Mouse (Mus musculus) spleen, postnatal 14 days (tissue): ENCODE data around the gene Nxpe5.
A peak's percentile ranks its signal among the peaks of the same experiment; 100 is the strongest.
"Not testable (repeated sequence)": the region's sequence is repeated elsewhere in the genome, so short reads cannot be mapped to it uniquely, and the experiment has no call there.

Experiments
- DNase-seq, 2 experiments: peaks; one replicate each; pipeline ENCODE4 v3.0.0; 2021 to 2022; ENCODE audit warnings: low spot score in 2 of 2

Gene Nxpe5

DNA sequence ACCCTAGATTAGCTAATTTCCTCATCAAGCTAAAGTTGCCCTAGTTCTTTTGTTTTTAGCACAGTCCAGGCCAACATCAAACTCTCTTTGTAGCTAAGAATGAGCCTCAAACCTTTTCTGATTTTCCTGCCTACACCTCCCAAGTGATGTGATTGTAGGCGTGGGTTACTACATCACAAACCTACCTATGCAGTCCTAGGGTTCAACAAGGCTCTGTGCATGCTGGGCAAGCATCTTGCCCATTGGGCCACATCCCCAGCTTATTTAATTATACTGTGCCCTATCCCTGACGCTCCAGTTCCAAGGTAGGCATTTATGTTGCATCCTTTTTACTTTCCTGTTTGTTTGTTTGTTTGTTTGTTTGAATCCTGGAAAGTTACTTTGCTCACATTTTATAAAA, at the start of gene Nxpe5:
TSS of gene Nxpe5 (plus strand) at position 199 of the 400 bp plus-strand sequence.
- no peak for DNase-seq

DNA sequence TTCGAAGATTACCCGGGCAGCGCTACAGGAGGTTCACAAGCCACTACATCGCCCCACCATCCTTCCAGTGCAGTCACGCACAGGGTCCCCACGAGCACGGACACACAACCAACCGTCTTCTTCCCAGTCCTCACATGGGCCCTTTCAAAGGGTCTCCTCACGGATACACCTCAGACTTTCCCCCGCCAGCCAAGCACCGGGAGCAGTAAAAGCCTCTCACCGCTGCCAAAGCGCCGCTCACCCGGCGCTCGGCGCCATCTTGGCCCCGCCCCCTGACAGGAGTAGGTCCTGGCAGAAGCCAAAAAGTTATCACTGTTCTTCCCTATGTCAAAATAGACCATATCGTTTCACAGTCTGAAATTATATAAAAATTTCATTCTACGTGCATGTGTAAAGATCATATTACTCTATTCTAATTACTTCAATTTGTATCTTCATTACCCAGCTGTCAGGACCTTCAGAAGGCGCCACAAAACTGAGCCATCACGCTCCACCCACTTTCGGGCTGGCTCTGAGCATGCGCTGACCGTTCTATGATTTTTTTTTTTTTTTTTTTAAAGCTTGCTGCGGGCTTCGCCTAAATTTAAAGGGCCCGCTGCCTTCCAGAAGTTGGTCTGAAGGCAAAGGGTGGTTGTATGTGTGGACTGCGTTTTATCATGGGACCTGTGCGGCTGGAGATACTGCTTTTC, 38.6 kb upstream of the Nxpe5 start, which contains the start of the genes Taf6 and Cnpy4:
TSS of gene Taf6 (minus strand) at position 502 of the 689 bp plus-strand sequence.
TSS of gene Cnpy4 (plus strand) at position 536 of the 689 bp plus-strand sequence.
- peak; percentile 67 to 76 for DNase-seq

DNA sequence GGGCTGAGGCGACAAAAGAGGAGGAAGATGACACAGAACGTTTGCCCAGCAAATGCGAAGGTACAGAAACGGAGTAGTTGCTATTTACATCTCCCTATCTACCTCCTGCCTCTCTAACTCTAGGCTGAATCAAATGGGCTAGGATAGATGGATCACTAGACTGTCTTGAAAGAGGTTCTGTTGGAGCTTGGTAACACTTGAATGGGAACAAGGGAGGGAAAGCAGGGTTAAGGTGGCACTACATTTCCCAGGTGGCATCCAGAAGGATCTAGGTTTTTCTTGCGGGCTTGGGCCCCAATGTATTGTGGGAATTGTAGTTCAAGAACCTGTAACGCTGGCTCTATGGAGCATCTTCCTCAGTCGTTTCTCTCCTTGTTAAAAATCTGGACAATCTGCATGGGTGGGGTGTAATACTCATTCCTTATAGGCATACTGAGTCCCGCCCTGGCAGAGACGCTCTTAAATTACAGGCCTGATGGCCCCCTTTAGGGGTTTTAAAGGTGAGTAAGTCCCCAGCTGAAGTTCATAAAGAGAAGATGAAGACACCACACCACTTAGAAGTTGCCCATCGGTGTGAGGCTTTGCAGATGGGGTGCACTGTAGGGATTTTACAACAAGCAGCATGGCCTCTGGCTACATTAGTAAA, 37.9 kb upstream of the Nxpe5 start:
- peak in 1 of 2 experiments; percentile 38 for DNase-seq

DNA sequence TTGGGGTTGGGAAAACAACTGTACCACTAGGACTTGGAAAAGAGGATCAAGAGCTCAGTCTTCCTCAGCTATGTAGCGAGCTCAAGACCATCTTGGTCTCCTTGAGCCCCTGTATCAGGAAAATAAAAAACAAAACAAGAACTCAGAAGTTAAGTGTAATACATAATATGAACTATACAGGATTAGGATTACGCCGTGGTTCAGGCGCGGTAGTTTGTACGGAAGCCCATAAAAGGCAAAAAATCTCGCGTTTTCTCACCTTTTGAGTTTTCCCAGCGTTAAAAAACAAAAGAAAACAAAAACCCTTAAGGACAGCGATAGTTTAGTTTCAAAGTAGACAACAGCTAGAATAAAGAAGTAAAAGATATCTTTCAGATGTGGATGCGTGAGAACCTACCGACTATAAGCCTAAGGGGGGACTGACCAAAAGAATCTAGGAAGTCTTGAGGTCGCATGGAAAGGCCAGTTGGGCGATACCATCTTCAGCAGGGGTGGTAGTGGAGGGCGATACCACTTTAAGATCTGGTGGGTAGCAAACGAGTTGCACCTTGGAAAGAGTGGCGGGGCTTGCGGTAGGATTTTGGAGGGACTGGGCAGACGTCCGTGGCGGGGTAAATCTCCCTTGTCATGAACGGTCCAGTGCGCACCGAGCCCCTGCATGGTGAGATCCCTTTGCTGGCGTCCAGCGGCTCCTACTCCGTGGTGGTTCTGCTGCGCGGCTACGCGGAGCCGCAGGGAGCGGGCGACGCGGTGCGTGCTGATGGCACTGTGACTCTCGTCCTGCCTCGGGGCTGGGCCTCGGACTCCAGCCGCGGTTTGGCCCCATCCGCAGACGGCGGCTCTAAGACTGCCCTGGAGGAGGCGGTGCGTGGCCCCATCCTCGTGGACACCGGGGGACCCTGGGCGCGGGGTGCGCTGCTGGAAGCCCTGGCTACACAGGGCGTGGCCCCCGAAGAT, 31.6 kb upstream of the Nxpe5 start, which contains the start of gene Mblac1:
TSS of gene Mblac1 (plus strand) at position 544 of the 957 bp plus-strand sequence.
- peak; percentile 71 to 72 for DNase-seq

DNA sequence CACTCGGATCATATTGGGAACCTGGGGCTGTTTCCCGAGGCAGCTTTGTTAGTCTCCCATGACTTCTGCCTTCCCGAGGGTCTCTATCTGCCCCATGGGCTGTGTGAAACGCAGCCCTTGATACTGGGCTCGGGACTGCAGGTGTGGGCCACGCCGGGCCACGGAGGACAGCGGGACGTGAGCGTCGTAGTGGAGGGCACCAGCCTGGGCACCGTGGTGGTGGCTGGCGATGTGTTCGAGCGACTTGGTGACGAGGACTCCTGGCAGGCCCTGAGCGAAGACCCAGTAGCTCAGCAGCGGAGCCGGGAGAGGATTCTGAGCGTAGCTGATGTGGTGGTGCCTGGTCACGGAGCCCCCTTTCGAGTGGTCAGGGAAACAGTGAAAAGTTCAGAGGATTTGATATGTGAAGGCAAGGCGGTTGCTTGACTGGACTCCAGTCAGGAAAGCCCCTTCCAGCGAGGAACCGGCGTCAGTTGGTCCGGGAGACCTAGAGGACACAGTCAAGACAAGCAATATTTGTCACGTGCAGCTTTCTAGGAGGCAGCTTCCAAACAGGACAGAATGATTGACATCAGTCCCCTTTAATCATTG, 30.8 kb upstream of the Nxpe5 start:
- no peak for DNase-seq

DNA sequence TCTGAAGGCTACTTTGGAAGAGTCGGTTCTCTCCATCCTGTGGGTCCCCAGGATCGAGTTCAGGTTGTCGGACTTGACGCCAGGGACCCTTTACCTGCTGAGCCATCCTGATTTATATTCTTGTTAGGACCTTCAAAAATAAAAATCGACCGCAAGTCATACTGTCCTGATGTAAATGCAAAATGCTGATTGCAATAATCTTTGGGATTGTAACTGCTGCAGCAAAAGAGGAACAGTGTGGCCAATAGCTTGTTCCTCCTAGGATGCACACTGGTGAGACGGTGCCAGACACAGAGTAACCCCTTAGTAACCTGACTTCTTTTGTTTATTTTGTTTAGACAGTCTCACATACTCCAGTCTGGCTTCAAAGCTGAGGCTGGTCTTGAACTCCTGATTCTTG, 30.2 kb upstream of the Nxpe5 start:
- no peak for DNase-seq

DNA sequence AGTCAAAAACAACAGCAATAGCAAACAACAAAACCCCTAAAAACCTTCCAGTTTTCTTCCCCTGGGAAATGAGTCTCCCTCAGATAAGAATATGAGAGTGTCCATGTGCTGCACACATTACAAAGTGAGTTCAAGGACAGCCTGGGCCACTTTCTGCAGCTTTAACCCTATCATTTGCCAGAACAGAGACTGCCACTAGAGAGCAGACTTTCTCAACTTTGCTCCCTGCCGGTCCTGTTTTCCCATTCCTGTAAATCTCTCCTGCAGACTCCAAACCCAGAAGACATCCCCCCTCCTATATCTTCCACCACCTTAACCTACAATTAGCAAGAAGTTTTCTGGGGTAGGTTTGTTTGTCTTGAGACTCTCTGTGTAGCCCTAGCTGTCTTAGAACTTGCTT, 26.1 kb upstream of the Nxpe5 start:
- no peak for DNase-seq

DNA sequence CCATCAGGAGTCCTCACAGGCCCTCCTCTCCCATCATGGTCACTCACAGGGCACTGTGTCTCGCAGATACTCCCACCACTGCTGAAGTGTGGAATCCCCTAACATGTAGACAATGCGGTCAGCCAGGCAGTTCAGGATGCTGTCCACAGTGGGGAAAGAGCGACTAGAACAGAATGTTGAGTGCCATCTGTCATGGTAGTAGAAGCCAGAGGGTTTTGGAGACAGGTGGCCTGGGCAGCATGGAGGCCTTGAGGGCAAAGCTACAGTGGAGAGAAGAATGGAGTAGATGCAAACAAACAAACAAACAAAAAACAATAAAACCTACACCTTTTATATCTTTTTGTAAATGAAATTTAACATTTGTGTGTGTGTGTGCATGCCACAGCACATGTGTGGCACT, 23.6 kb upstream of the Nxpe5 start:
- no peak for DNase-seq

DNA sequence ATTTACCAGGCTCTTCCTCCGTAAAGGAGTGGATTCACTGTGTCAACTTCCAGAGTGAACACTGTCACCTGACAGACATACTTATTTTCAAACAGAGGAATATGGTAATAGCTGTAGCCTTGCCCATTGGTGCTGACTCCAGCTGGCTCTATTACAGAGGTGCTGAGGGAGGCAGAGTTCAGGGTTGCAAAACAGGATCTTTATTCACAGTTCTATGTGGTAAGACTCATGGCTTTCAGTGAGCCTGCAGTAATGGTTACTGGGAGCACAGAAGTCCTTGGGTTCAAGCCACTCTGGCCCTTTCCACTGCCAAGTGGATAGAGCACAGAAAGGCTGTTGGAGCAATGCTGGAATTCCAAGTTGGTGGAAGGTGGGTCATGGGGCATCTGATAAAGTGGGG, 18.4 kb upstream of the Nxpe5 start:
- no peak for DNase-seq

DNA sequence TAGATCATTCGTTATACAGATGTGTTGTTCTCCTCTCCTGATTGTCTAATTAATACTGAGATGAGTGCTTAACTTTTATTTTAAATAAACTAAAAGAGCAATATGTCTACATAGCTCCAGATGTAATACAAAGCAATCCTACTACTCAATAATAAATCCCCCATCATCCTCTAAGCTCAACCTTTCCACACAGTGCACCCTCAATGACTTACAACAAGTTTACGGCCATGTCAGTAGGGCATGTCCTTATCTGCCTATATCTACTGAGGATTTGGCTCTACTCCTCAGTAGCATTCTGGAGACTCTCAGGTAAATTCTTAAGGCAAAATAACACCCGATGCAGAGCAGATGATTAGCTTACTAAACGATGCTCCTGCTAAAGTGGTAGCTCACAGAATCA, 17.8 kb upstream of the Nxpe5 start:
- DNase-seq, result no peak

DNA sequence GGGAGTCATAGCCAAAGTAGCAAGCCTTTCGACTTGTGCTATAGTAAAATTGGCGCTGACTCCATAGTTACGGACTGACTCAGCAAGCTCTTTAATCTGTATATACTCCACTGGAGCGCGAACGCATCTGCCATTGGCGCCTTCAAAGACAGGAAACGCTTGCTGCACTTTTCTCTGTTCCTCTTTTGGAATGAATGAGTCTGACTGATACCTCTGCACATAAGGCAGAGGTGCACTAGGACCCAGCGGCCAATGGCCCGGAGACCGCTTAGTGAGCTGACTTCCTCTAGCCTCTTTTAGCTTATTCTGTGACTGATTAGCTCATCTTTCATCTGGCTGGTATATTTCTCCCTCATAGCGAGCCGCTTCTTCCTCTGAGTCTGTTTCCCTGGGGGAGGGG, 9.1 kb upstream of the Nxpe5 start:
- not testable (repeated sequence) for DNase-seq

DNA sequence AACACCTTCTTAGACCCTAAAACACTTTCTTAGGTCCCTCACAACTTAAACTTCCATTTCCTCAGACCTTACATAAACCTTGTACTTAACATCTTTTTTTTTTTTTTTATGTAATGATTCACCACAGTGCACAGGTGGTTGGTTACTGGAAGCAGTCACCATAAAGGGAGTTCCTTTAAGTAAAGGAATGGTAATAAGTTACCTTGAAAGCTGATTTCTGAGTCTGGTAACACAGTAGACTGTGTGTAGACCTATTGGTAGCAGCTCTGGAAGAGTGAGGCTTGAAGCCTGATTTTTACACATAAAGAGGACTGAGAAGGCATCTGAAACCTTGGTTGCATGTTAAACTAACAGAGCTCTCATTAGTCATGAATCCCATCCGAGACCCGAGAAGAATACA, 5.8 kb upstream of the Nxpe5 start:
- DNase-seq, result no peak

DNA sequence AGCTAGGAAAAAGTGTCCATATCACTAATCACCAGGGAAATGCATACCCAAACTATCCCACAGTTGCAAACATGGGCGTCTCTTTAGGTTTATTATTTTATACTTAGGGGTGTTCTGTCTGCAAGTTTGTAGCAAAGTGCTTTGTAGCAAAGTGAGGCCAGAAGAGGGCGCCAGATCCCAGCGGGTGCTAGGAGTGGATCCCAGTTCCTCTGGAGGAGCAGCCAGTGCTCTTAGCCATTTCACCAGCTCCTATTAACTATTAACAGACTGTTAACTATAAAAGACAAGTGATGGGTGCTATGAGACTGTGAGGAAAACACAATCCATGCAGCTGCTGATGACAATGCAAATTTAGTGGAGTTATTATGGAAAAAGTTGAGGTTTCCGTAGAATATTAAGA, 3.6 kb upstream of the Nxpe5 start:
- DNase-seq, result peak; percentile 73 to 86

DNA sequence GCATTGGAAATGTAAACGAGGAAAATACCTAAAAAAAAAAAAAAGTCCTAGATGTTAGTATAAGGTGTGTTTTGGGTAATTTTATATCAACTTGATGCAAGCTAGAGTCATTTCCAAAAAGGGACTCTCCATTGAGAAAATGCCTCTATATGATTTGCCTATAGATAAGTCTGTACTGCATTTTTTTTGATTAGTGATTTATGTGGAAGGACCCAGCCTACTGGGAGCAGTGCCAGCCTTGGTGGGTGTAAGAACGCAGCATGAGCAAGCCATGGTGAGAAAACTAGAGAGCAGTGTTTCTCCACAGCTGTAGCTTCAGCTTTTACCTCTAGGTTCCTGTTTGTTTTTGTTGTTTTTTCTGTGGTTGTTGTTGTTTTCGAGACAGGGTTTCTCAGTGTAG, 2.4 kb upstream of the Nxpe5 start:
- no peak for DNase-seq

DNA sequence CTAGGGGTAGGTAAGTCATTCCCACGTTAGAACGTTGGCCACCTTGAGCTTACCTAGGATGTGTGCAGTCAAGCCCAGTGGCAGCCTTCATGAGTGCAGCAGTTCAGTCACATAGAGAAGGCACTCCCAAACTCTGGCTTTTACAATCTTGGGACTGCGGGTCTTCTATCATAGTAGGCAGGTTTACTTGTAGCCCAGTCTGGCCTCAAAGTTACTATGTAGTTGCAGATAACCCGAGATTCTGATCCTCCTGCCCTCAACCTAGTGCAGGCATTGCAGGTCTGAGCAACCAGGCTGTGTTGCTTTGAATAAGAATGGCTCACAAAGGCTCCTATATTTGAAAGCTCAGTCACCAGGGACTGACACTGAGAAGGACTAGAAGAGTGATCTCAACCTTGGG, 793 bp downstream of the Nxpe5 start:
- no peak for DNase-seq

DNA sequence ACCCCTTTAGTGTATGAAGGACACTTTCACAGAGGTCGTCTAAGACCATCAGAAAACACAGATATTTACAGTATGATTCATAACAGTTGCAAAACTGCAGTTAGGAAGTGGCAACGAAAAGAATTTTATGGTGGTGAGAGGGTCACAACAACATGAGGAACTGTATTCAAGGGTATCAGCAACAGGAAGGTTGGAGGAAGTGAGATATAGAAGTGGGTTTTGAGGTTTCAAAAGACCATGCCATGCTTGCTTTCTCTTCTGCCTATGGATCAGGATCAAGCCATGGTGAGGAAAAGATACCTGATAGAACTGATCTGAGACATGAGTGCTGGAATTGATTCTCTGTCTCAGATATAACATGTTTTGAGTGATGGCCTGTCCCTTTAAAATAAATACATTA, 1.7 kb downstream of the Nxpe5 start:
- no peak for DNase-seq

DNA sequence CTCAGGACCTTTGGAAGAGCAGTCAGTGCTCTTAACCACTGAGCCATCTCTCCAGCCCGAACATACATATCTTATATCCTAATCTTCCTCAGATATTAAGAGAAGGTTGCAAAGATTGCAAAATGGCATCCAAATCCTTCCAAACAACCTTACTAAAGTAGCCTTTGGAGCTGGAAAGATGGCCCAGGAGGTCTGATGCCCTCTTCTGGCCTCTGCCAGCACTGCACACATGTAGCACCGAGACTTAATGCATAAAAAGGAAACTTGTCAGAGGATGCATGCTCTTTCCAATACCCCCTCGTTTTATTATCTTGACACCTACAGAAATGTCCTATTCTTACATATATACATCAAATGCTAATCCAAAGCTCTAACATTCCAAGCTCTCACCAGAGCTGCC, 2.3 kb downstream of the Nxpe5 start:
- peak in 1 of 2 experiments; percentile 52 for DNase-seq

DNA sequence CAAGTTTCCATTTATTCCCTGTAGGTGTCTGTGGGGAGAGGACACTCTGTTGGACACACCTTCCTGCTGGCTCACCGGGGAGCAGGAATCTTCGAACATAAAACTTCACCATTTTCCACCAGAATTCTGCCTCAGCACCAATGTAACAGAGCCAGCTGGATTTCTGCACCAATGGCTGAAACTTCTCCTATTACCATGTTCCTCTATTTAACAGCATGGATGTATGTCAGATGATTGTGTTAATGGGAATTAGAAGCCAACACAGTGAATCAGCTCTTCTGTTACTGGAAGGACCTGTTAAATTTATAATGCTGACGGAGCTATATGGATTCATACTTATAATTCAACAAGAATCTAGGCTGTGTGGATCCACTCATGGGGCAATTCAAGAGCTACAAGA, 3.8 kb downstream of the Nxpe5 start:
- no peak for DNase-seq

DNA sequence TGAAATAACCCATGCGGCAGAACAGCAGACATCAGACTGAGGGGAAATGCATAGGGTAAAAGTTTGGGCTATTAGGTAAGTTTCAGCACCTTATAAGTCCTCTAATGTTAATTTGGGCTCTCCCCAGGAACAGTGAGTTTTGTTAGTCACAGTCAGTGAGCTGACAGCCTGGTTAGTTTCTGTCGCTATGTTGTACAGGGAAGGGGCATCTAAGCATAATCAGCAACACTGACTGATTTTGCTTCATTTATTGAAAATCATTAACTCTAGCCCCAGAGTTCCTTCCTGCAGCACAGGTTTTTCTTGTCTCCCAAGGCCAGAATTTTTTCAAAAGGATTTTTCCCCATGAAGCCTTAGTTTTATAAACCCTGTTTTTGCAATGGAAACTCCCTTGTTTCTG, 8.1 kb downstream of the Nxpe5 start:
- DNase-seq, result no peak

DNA sequence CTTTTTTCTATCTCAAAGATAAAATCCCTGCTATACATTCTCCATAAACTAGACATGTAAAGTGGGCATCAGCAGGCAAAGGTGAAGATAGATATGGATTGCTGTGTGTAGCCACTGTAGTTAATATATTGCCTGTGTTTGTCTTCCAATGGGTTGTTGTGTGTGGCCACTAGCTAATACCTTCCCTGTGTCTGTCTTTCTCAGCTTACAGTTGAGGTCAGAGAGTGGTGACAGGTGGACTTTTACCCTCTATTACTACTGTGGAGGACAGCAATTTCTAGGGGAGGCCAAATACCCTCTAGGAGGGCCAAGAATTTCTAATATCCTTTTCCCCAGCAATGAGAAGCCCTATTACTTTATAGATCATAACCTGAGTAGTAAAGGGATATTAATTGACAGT, 8.5 kb downstream of the Nxpe5 start:
- no peak for DNase-seq

DNA sequence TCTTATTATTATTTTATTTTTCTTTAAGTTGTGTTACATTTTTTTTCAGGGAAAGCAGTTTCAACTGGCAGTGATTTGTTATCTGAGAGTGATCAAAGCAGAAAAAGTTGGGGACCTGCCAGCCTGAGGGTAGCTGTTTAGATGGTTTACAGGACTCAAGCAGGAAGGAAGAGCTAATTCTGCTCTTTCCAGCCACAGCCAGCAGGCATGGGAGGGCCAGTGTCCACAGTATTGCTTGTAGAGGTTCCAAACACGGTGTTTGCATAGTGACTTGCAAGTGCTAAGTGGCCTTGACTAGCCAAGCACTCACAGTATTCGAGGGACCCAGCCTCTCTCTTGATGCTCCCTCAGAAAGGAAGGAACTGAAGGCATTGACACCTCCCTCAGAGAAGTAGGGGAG, 15.8 kb downstream of the Nxpe5 start:
- no peak for DNase-seq

DNA sequence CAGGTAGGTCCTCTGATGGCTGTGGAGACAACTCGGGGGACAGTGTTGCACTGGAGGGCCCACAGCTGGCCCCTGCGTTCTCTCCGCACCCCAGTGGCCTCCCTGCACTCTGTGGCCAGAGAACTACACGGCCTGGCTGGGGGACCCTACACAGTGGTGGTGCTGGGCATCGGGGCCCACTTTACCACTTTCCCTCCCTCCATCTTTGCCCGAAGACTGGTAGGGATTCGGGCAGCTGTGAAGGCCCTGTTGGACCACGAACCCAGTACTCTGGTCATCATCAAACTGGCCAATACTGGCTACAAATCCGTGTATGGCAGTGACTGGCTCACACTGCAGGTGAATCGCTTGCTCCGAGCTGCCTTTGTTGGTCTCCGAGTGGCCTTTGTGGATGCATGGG, 25.4 kb downstream of the Nxpe5 start:
- DNase-seq, result no peak
